ENCODE assay signal across 10 mouse cellular contexts in genomic region chr19:47886617-47887016, GRCm38 (mm10). TPM values are rescaled to one million over a fixed set of nuclear protein-coding genes. Genes with fewer than 3 reads are reported as not detected.
DNase-seq lines count a peak whose midpoint lies in the region; ATAC-seq and TF ChIP-seq lines count a peak whose summit lies in the region.
"Had no signal": no experiment of that assay in that cellular context is flagged by ENCODE, and none has a peak within 500 bp of the region (broad histone marks: within the 10 kb centered on the region; RNA-seq: fewer than 3 reads in every experiment).

No protein-coding gene starts in this region.

- no peak overlapping the region for H3K27ac ChIP-seq in heart, embryonic 11.5 days (ENCODE audit: low read depth, low read length)
- 0 out of 2 replicates have a peak overlapping the region, but pooled peaks have one; percentile 12 for H3K27ac ChIP-seq in heart, embryonic 15.5 days
- H3K27ac ChIP-seq in small intestine, adult 2 months (ENCODE audit: insufficient read depth, low read depth, low read length): 0 out of 2 replicates have a peak overlapping the region, but pooled peaks have one; percentile 22
- no peak overlapping the region for H3K27ac ChIP-seq in forebrain, postnatal 0 days (ENCODE audit: low read depth, low read length)
- H3K27ac ChIP-seq: forebrain, embryonic 15.5 days; neural tube, embryonic 13.5 days had no signal

- intact Hi-C loops in left cerebral cortex, postnatal 14 days (cut with DNase I): no loop called here

- TF ChIP-seq POLR2A in small intestine, adult 2 months (IDR thresholded peaks at IDR 0.05; ENCODE audit: low read depth, low read length): no peak

- H3K9ac ChIP-seq in heart, embryonic 11.5 days (ENCODE audit: low read depth, low read length): no peak overlapping the region
- no peak overlapping the region for H3K9ac ChIP-seq in heart, embryonic 15.5 days
- no peak overlapping the region for H3K9ac ChIP-seq in forebrain, postnatal 0 days
- H3K9ac ChIP-seq: forebrain, embryonic 15.5 days; neural tube, embryonic 13.5 days had no signal

- no peaks in the 10 kb centered on the region for H3K27me3 ChIP-seq in heart, embryonic 11.5 days (ENCODE audit: control insufficient read depth, insufficient read depth, low read length)
- no peaks in the 10 kb centered on the region for H3K27me3 ChIP-seq in heart, embryonic 15.5 days
- H3K27me3 ChIP-seq in small intestine, adult 2 months (ENCODE audit: control insufficient read depth, insufficient read depth, low read length): no peaks in the 10 kb centered on the region
- no peaks in the 10 kb centered on the region for H3K27me3 ChIP-seq in forebrain, postnatal 0 days (ENCODE audit: insufficient read depth, low read length)
- H3K27me3 ChIP-seq: forebrain, embryonic 15.5 days; neural tube, embryonic 13.5 days had no signal

- peaks cover 16% of the 10 kb centered on the region for H3K4me1 ChIP-seq in heart, embryonic 11.5 days (ENCODE audit: control insufficient read depth, insufficient read depth, low read length)
- peaks cover 45% of the 10 kb centered on the region for H3K4me1 ChIP-seq in heart, embryonic 15.5 days (replicated peaks)
- peaks cover 13% of the 10 kb centered on the region; the same call in 1 of the 2 replicates for H3K4me1 ChIP-seq in small intestine, adult 2 months (ENCODE audit: control insufficient read depth, insufficient read depth, insufficient read length, low read length)
- no peaks in the 10 kb centered on the region for H3K4me1 ChIP-seq in forebrain, postnatal 0 days (ENCODE audit: insufficient read depth)

- no peak for TF ChIP-seq CTCF in small intestine, adult 2 months (IDR thresholded peaks at IDR 0.05; ENCODE audit: extremely low read depth, insufficient read length, insufficient replicate concordance, low read depth, low read length)
- no peak for TF ChIP-seq CTCF in forebrain, postnatal 0 days (IDR thresholded peaks at IDR 0.05; ENCODE audit: low read depth)

- H3K9me3 ChIP-seq in heart, embryonic 11.5 days (replicated peaks; ENCODE audit: control insufficient read depth, low read length): no peaks in the 10 kb centered on the region
- no peaks in the 10 kb centered on the region for H3K9me3 ChIP-seq in heart, embryonic 15.5 days (replicated peaks)
- H3K9me3 ChIP-seq in forebrain, postnatal 0 days (ENCODE audit: low read length): no peaks in the 10 kb centered on the region
- H3K9me3 ChIP-seq: forebrain, embryonic 15.5 days; neural tube, embryonic 13.5 days had no signal

- no peak overlapping the region for H3K4me3 ChIP-seq in heart, embryonic 11.5 days (ENCODE audit: low read depth, low read length)
- no peak overlapping the region for H3K4me3 ChIP-seq in heart, embryonic 15.5 days
- H3K4me3 ChIP-seq in small intestine, adult 2 months (ENCODE audit: low read depth, low read length): no peak overlapping the region
- H3K4me3 ChIP-seq in forebrain, postnatal 0 days (ENCODE audit: low read depth, low read length): no peak overlapping the region
- H3K4me3 ChIP-seq: forebrain, embryonic 15.5 days; neural tube, embryonic 13.5 days had no signal

- no peak for ATAC-seq in heart, embryonic 11.5 days (replicated peaks; ENCODE audit: insufficient number of reproducible peaks, low FRiP score, low TSS enrichment)
- no peak for ATAC-seq in heart, embryonic 15.5 days (replicated peaks; ENCODE audit: insufficient number of reproducible peaks, insufficient read depth, low FRiP score, low read depth)
- ATAC-seq in forebrain, postnatal 0 days: no peak

- 51% methylated on average over 7 of the region's 7 CpGs for WGBS in heart, embryonic 11.5 days (ENCODE audit: insufficient replicate concordance)
- 49% methylated on average over 7 of the region's 7 CpGs for WGBS in heart, embryonic 15.5 days
- 45% methylated on average over 7 of the region's 7 CpGs for WGBS in small intestine, adult 2 months
- WGBS in forebrain, postnatal 0 days: 90% methylated on average over 7 of the region's 7 CpGs

- peak; percentile 59 to 74 for DNase-seq in heart, adult 18-20 months
- DNase-seq in kidney, postnatal 36 days: peak; percentile 76 to 91
- no peak for DNase-seq in embryo, embryonic 9.5 days (ENCODE audit: extremely low spot score)
- no peak for DNase-seq in left cerebral cortex, postnatal 14 days (ENCODE audit: low spot score in 2 of 2)
- DNase-seq in forebrain, postnatal 0 days: no peak

- H3K4me2 ChIP-seq in heart, embryonic 11.5 days: no peak overlapping the region
- no peak overlapping the region for H3K4me2 ChIP-seq in heart, embryonic 15.5 days
- no peak overlapping the region for H3K4me2 ChIP-seq in forebrain, postnatal 0 days (ENCODE audit: low read depth)
- H3K4me2 ChIP-seq: forebrain, embryonic 15.5 days; neural tube, embryonic 13.5 days had no signal

- no peaks in the 10 kb centered on the region for H3K36me3 ChIP-seq in heart, embryonic 11.5 days (ENCODE audit: control insufficient read depth, insufficient read depth, low read length)
- no peaks in the 10 kb centered on the region for H3K36me3 ChIP-seq in heart, embryonic 15.5 days
- H3K36me3 ChIP-seq in small intestine, adult 2 months (ENCODE audit: control insufficient read depth, insufficient read depth, low read length): no peaks in the 10 kb centered on the region
- H3K36me3 ChIP-seq in forebrain, postnatal 0 days (ENCODE audit: insufficient read depth): no peaks in the 10 kb centered on the region
- H3K36me3 ChIP-seq: forebrain, embryonic 15.5 days; neural tube, embryonic 13.5 days had no signal

RNA-seq across cellular contexts. Expression of gene Gsto2, which starts 21.3 kb away (rescaled TPM):
- 1 to 10 TPM; 2.0 to 2.6 TPM for total RNA-seq in heart, adult 18-20 months (2021)
- polyA plus RNA-seq in heart, embryonic 11.5 days (2014; fragmentation: Nextera tagmentation; extraction: Ambion mirVana): 0.82 and 1.3 TPM in 2 replicates
- polyA plus RNA-seq in heart, embryonic 15.5 days (2015; fragmentation: Nextera tagmentation; extraction: Ambion mirVana): 0.74 and 1.2 TPM in 2 replicates
- 0.14 TPM in 1 of 2 replicates, not detected in the other for polyA plus RNA-seq in small intestine, adult 2 months (2012; rRNA removed)
- total RNA-seq in left cerebral cortex, postnatal 14 days (2021): 1 to 10 TPM; 1.4 to 1.7 TPM
- total RNA-seq in forebrain, postnatal 0 days (2014; rRNA removed): 0.77 and 0.95 TPM in 2 replicates
- 0.88 and 0.93 TPM in 2 replicates for polyA plus RNA-seq in forebrain, postnatal 0 days (2015; fragmentation: Nextera tagmentation; extraction: Ambion mirVana)

RNA-seq across cellular contexts. Expression of gene Gsto1, which starts 31.8 kb away (rescaled TPM):
- total RNA-seq in heart, adult 18-20 months (2021): 100 to 1,000 TPM; 207 to 211 TPM
- 82.6 and 84.0 TPM in 2 replicates for polyA plus RNA-seq in heart, embryonic 11.5 days (2014; fragmentation: Nextera tagmentation; extraction: Ambion mirVana)
- polyA plus RNA-seq in heart, embryonic 15.5 days (2015; fragmentation: Nextera tagmentation; extraction: Ambion mirVana): 97.5 and 103 TPM in 2 replicates
- polyA plus RNA-seq in small intestine, adult 2 months (2012; rRNA removed): 242 and 363 TPM in 2 replicates
- 10 to 100 TPM; 58.1 to 62.5 TPM for total RNA-seq in left cerebral cortex, postnatal 14 days (2021)
- total RNA-seq in forebrain, postnatal 0 days (2014; rRNA removed): 120 and 187 TPM in 2 replicates
- 166 and 184 TPM in 2 replicates for polyA plus RNA-seq in forebrain, postnatal 0 days (2015; fragmentation: Nextera tagmentation; extraction: Ambion mirVana)

RNA-seq across cellular contexts. Expression of gene Cfap43, which starts 32.5 kb away (rescaled TPM):
- 1 to 10 TPM in 1 of 2 experiments, not detected in 1; 1.1 TPM for total RNA-seq in heart, adult 18-20 months (2021)
- polyA plus RNA-seq in heart, embryonic 11.5 days (2014; fragmentation: Nextera tagmentation; extraction: Ambion mirVana): 0.08 TPM in 1 of 2 replicates, not detected in the other
- polyA plus RNA-seq in heart, embryonic 15.5 days (2015; fragmentation: Nextera tagmentation; extraction: Ambion mirVana): 0.08 and 0.24 TPM in 2 replicates
- polyA plus RNA-seq in small intestine, adult 2 months (2012; rRNA removed): not detected in 2 replicates
- total RNA-seq in left cerebral cortex, postnatal 14 days (2021): 1 to 10 TPM in 1 of 2 experiments, under 1 TPM in 1; 0.34 to 1.2 TPM
- total RNA-seq in forebrain, postnatal 0 days (2014; rRNA removed): 2.1 and 2.3 TPM in 2 replicates
- polyA plus RNA-seq in forebrain, postnatal 0 days (2015; fragmentation: Nextera tagmentation; extraction: Ambion mirVana): 0.99 and 1.8 TPM in 2 replicates

RNA-seq across cellular contexts. Expression of gene Itprip, which starts 32.5 kb away (rescaled TPM):
- 1 to 10 TPM; 8.9 to 9.2 TPM for total RNA-seq in heart, adult 18-20 months (2021)
- 13.2 and 16.9 TPM in 2 replicates for polyA plus RNA-seq in heart, embryonic 11.5 days (2014; fragmentation: Nextera tagmentation; extraction: Ambion mirVana)
- 17.4 and 20.7 TPM in 2 replicates for polyA plus RNA-seq in heart, embryonic 15.5 days (2015; fragmentation: Nextera tagmentation; extraction: Ambion mirVana)
- polyA plus RNA-seq in small intestine, adult 2 months (2012; rRNA removed): 2.4 and 3.2 TPM in 2 replicates
- total RNA-seq in left cerebral cortex, postnatal 14 days (2021): 1 to 10 TPM in 1 of 2 experiments, under 1 TPM in 1; 0.94 to 1.1 TPM
- 3.8 and 4.9 TPM in 2 replicates for total RNA-seq in forebrain, postnatal 0 days (2014; rRNA removed)
- 2.2 and 2.4 TPM in 2 replicates for polyA plus RNA-seq in forebrain, postnatal 0 days (2015; fragmentation: Nextera tagmentation; extraction: Ambion mirVana)

RNA-seq across cellular contexts. Expression of gene Cfap58, which starts 50.9 kb away (rescaled TPM):
- total RNA-seq in heart, adult 18-20 months (2021): 1 to 10 TPM; 2.0 to 2.6 TPM
- 0.16 and 0.18 TPM in 2 replicates for polyA plus RNA-seq in heart, embryonic 11.5 days (2014; fragmentation: Nextera tagmentation; extraction: Ambion mirVana)
- polyA plus RNA-seq in heart, embryonic 15.5 days (2015; fragmentation: Nextera tagmentation; extraction: Ambion mirVana): 0.09 TPM in 1 of 2 replicates, not detected in the other
- polyA plus RNA-seq in small intestine, adult 2 months (2012; rRNA removed): not detected in 2 replicates
- total RNA-seq in left cerebral cortex, postnatal 14 days (2021): under 1 TPM; 0.24 to 0.55 TPM
- 0.46 and 2.6 TPM in 2 replicates for total RNA-seq in forebrain, postnatal 0 days (2014; rRNA removed)
- 0.42 and 0.62 TPM in 2 replicates for polyA plus RNA-seq in forebrain, postnatal 0 days (2015; fragmentation: Nextera tagmentation; extraction: Ambion mirVana)

Comparison
In these comparisons a context has a peak if more than half of its experiments do, and no peak if none do; other contexts are left out.
1. H3K27ac ChIP-seq: peak in heart, embryonic 15.5 days (single experiment) and small intestine, adult 2 months (single experiment); none in heart, embryonic 11.5 days (single experiment) and forebrain, postnatal 0 days (single experiment).
2. DNase-seq: peak in heart, adult 18-20 months (2 of 2) and kidney, postnatal 36 days (2 of 2); none in embryo, embryonic 9.5 days (single experiment), left cerebral cortex, postnatal 14 days (0 of 2) and forebrain, postnatal 0 days (single experiment).